Mouse (Mus musculus): Measurements from ENCODE around the gene Rrp36. TPM values are rescaled to one million over a fixed set of nuclear protein-coding genes. Genes with fewer than 3 reads are reported as not detected.
A peak's percentile ranks its signal among the peaks of the same experiment; 100 is the strongest.

Rrp36 gene
- total RNA-seq, 1 experiment, result 57.0 TPM

DNA sequence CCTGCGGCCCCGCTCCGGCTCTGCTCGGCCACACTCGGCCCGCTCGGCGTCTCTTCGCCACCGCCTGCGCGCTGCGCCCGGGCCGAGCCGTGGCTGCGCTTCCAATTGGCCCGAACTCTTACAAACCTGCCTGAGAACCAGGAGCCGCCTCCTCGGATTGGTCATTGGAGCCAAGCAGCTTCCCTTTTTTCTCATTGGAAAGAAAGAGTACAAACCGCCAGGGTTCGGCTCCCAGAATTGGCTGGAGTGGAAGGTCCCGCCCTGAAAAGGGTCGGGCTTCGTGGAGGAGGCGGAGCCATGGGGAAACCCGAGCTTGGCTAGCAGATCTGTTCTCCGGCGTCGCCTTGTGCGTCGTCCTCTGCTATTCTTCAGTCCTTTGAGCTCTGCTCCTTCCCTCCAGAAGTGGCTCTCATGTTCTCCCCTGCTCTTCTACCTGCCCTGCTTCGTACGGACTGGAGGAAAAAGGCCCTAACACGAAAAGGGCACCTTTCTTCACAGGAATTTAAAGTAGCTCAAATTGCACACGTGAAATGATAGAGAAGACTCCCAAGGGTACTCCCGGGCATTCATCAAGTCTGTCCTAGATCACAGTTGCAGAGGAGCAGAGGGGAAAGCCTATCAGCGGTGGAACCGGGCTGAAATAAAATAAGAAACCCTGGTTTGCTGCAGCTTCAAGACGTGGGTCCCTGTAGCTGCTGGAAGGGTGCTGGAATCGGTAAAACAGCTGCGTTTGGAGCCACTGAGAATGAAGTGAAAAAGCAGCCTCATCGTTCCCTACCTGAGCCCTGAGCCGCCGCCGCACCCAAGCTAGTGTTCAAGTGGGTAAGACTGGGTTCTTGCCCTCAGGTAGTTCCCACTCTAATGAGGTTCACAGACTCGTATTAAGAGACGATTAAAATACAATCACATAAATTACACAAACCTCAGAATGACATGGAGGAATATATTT, 31.0 kb upstream of the Rrp36 start, which contains the start of gene Ppp2r5d:
TSS of gene Ppp2r5d (minus strand) at position 225 of the 949 bp plus-strand sequence.
- Histone ChIP-seq H3K4me1 (ENCODE audit: control insufficient read depth in 2 of 2, insufficient read depth in 2 of 2, low read length in 2 of 2, poor library complexity in 1 of 2) (peaks cover 9% of the 10 kb centered on the region in 2 experiments), H3K36me3 (ENCODE audit: control insufficient read depth, insufficient read depth, low read length, poor library complexity, severe bottlenecking) (peaks cover 2% of the 10 kb centered on the region; the same call in 1 of the 2 replicates), H3K9ac (ENCODE audit: insufficient read depth, low read depth, low read length, poor library complexity, severe bottlenecking) (peak within 1 kb of the TSS; percentile 89), H3K4me3 (ENCODE audit: insufficient read depth in 1 of 2, low read depth in 1 of 2, low read length in 2 of 2, poor library complexity in 1 of 2, severe bottlenecking in 1 of 2) (peak within 1 kb of the TSS; percentile 94 to 98), H3K9me3 (ENCODE audit: control insufficient read depth, insufficient read depth, low read depth, low read length) (no peaks in the 10 kb centered on the region), H3K27ac (ENCODE audit: insufficient read depth, low read depth, low read length, poor library complexity, severe bottlenecking) (peak within 1 kb of the TSS; percentile 62; the same call in 1 of the 2 replicates)
- TF ChIP-seq HCFC1 (IDR thresholded peaks at IDR 0.05; ENCODE audit: borderline replicate concordance, insufficient read depth, low read length), result no peak
- no peak for TF ChIP-seq ZNF384 (IDR thresholded peaks at IDR 0.05; ENCODE audit: low read depth, low read length)
- peak; percentile 39; the same call in 1 of the 2 replicates for TF ChIP-seq CHD2 (IDR thresholded peaks at IDR 0.05; ENCODE audit: low read depth, low read length)
- no peak for TF ChIP-seq MAFK (IDR thresholded peaks at IDR 0.05; ENCODE audit: insufficient read depth, low read depth, low read length)
- no peak for TF ChIP-seq ZC3H11A (IDR thresholded peaks at IDR 0.05; ENCODE audit: borderline replicate concordance, low read depth, low read length)
- in situ Hi-C loops (cut with MboI; ENCODE audit: low sequenced_read_pairs in 2 of 2, unreplicated experiment in 2 of 2), result no loop called here
- DNase-seq (ENCODE audit: low read depth, low spot score), result peak; percentile 99

- peak overlapping the region; percentile 94 to 98 for H3K4me3 ChIP-seq (ENCODE audit: insufficient read depth in 1 of 2, low read depth in 1 of 2, low read length in 2 of 2, poor library complexity in 1 of 2, severe bottlenecking in 1 of 2)
- peaks cover 5% of the 10 kb centered on the region; the same call in 1 of the 2 replicates for H3K36me3 ChIP-seq (ENCODE audit: control insufficient read depth, insufficient read depth, low read length, poor library complexity, severe bottlenecking)
- in situ Hi-C loops (cut with MboI; ENCODE audit: low sequenced_read_pairs in 2 of 2, unreplicated experiment in 2 of 2), result no loop called here
- no peak for TF ChIP-seq CHD2 (IDR thresholded peaks at IDR 0.05; ENCODE audit: low read depth, low read length)
- TF ChIP-seq ZNF384 (IDR thresholded peaks at IDR 0.05; ENCODE audit: low read depth, low read length), result no peak
- TF ChIP-seq MAFK (IDR thresholded peaks at IDR 0.05; ENCODE audit: insufficient read depth, low read depth, low read length), result no peak
- no peak for TF ChIP-seq ZC3H11A (IDR thresholded peaks at IDR 0.05; ENCODE audit: borderline replicate concordance, low read depth, low read length)
- no peak for TF ChIP-seq HCFC1 (IDR thresholded peaks at IDR 0.05; ENCODE audit: borderline replicate concordance, insufficient read depth, low read length)
- peak overlapping the region; percentile 62; the same call in 1 of the 2 replicates for H3K27ac ChIP-seq (ENCODE audit: insufficient read depth, low read depth, low read length, poor library complexity, severe bottlenecking)
- no peak for DNase-seq (ENCODE audit: low read depth, low spot score)
- H3K9me3 ChIP-seq (ENCODE audit: control insufficient read depth, insufficient read depth, low read depth, low read length), result no peaks in the 10 kb centered on the region
- peak overlapping the region; percentile 89 for H3K9ac ChIP-seq (ENCODE audit: insufficient read depth, low read depth, low read length, poor library complexity, severe bottlenecking)
- H3K4me1 ChIP-seq (ENCODE audit: control insufficient read depth in 2 of 2, insufficient read depth in 2 of 2, low read length in 2 of 2, poor library complexity in 1 of 2), result peaks cover 9 to 10% of the 10 kb centered on the region in 2 experiments
Observed at GRCm38 (mm10) chr17:46703971-46704886, 30.1 kb upstream of the Rrp36 start.

- Histone ChIP-seq H3K9me3 (ENCODE audit: control insufficient read depth, insufficient read depth, low read depth, low read length) (no peaks in the 10 kb centered on the region), H3K4me1 (ENCODE audit: control insufficient read depth in 2 of 2, insufficient read depth in 2 of 2, low read length in 2 of 2, poor library complexity in 1 of 2) (peaks cover 9 to 12% of the 10 kb centered on the region in 2 experiments), H3K27ac (ENCODE audit: insufficient read depth, low read depth, low read length, poor library complexity, severe bottlenecking) (no peak overlapping the region), H3K4me3 (ENCODE audit: insufficient read depth in 1 of 2, low read depth in 1 of 2, low read length in 2 of 2, poor library complexity in 1 of 2, severe bottlenecking in 1 of 2) (no peak overlapping the region), H3K36me3 (ENCODE audit: control insufficient read depth, insufficient read depth, low read length, poor library complexity, severe bottlenecking) (peaks cover 11% of the 10 kb centered on the region; the same call in 1 of the 2 replicates), H3K9ac (ENCODE audit: insufficient read depth, low read depth, low read length, poor library complexity, severe bottlenecking) (no peak overlapping the region)
- no peak for TF ChIP-seq MAFK (IDR thresholded peaks at IDR 0.05; ENCODE audit: insufficient read depth, low read depth, low read length)
- TF ChIP-seq HCFC1 (IDR thresholded peaks at IDR 0.05; ENCODE audit: borderline replicate concordance, insufficient read depth, low read length), result no peak
- TF ChIP-seq ZC3H11A (IDR thresholded peaks at IDR 0.05; ENCODE audit: borderline replicate concordance, low read depth, low read length), result no peak
- no peak for TF ChIP-seq CHD2 (IDR thresholded peaks at IDR 0.05; ENCODE audit: low read depth, low read length)
- no peak for TF ChIP-seq ZNF384 (IDR thresholded peaks at IDR 0.05; ENCODE audit: low read depth, low read length)
- in situ Hi-C loops (cut with MboI; ENCODE audit: low sequenced_read_pairs in 2 of 2, unreplicated experiment in 2 of 2), result no loop called here
- DNase-seq (ENCODE audit: low read depth, low spot score), result no peak
Observed at GRCm38 (mm10) chr17:46702506-46702905, 28.4 kb upstream of the Rrp36 start.

DNA sequence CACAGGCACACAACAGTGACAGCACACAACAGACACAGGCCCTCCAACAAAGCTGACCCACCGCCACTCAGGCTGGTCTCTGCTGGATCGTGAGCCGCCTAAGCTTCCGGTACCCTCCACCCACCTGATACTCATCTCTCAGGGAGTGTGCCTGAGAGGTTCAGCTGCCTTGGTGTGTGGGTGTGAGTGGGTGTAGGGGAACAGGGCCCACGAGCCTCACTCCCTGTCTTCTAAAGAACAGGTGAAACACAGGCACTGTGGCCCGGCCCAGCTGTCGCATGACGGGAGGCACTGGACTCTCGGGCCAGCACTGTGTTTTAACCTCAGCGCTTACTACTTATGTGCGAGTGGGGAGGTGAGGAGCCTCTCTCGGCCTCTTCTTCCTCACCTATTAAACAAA, 27.9 kb upstream of the Rrp36 start:
- no peaks in the 10 kb centered on the region for H3K9me3 ChIP-seq (ENCODE audit: control insufficient read depth, insufficient read depth, low read depth, low read length)
- peaks cover 9 to 12% of the 10 kb centered on the region in 2 experiments for H3K4me1 ChIP-seq (ENCODE audit: control insufficient read depth in 2 of 2, insufficient read depth in 2 of 2, low read length in 2 of 2, poor library complexity in 1 of 2)
- in situ Hi-C loops (cut with MboI; ENCODE audit: low sequenced_read_pairs in 2 of 2, unreplicated experiment in 2 of 2), result no loop called here
- TF ChIP-seq ZNF384 (IDR thresholded peaks at IDR 0.05; ENCODE audit: low read depth, low read length) (no peak), ZC3H11A (IDR thresholded peaks at IDR 0.05; ENCODE audit: borderline replicate concordance, low read depth, low read length) (no peak), MAFK (IDR thresholded peaks at IDR 0.05; ENCODE audit: insufficient read depth, low read depth, low read length) (no peak), CHD2 (IDR thresholded peaks at IDR 0.05; ENCODE audit: low read depth, low read length) (no peak), HCFC1 (IDR thresholded peaks at IDR 0.05; ENCODE audit: borderline replicate concordance, insufficient read depth, low read length) (no peak)
- no peak overlapping the region for H3K4me3 ChIP-seq (ENCODE audit: insufficient read depth in 1 of 2, low read depth in 1 of 2, low read length in 2 of 2, poor library complexity in 1 of 2, severe bottlenecking in 1 of 2)
- H3K27ac ChIP-seq (ENCODE audit: insufficient read depth, low read depth, low read length, poor library complexity, severe bottlenecking), result no peak overlapping the region
- no peak overlapping the region for H3K9ac ChIP-seq (ENCODE audit: insufficient read depth, low read depth, low read length, poor library complexity, severe bottlenecking)
- H3K36me3 ChIP-seq (ENCODE audit: control insufficient read depth, insufficient read depth, low read length, poor library complexity, severe bottlenecking), result peaks cover 11% of the 10 kb centered on the region; the same call in 1 of the 2 replicates
- DNase-seq (ENCODE audit: low read depth, low spot score), result no peak

Measured in ES-E14 (cell line).